Mouse (Mus musculus): ENCODE data around the gene Lca5. TPM values are rescaled to one million over a fixed set of nuclear protein-coding genes. Genes with fewer than 3 reads are reported as not detected.

The Lca5 gene
- total RNA-seq, 2 experiments from 2014 or later, result 9.8 to 12.5 TPM

GRCm38 (mm10) chr9:83395456-83395855, 45.5 kb downstream of the Lca5 start:
- no peak for DNase-seq (ENCODE audit: low spot score in 2 of 2)

GRCm38 (mm10) chr9:83391996-83392395, 48.9 kb downstream of the Lca5 start:
- no peak for DNase-seq (ENCODE audit: low spot score in 2 of 2)

GRCm38 (mm10) chr9:83389570-83389969, 51.4 kb downstream of the Lca5 start:
- no peak for DNase-seq (ENCODE audit: low spot score in 2 of 2)

- no peak for DNase-seq (ENCODE audit: low spot score in 2 of 2)
Observed at GRCm38 (mm10) chr9:83386264-83386855, 54.6 kb downstream of the Lca5 start.

- DNase-seq (ENCODE audit: low spot score in 2 of 2), result no peak
Observed at GRCm38 (mm10) chr9:83385301-83385700, 55.6 kb downstream of the Lca5 start.

GRCm38 (mm10) chr9:83383235-83383634, 57.7 kb downstream of the Lca5 start:
- no peak for DNase-seq (ENCODE audit: low spot score in 2 of 2)

- DNase-seq (ENCODE audit: low spot score in 2 of 2), result no peak
Observed at GRCm38 (mm10) chr9:83382775-83383174, 58.2 kb downstream of the Lca5 start.

- DNase-seq (ENCODE audit: low spot score in 2 of 2), result no peak
Observed at GRCm38 (mm10) chr9:83381317-83381716, 59.6 kb downstream of the Lca5 start.

- no peak for DNase-seq (ENCODE audit: low spot score in 2 of 2)
Observed at GRCm38 (mm10) chr9:83379661-83380060, 61.3 kb downstream of the Lca5 start.

- no peak for DNase-seq (ENCODE audit: low spot score in 2 of 2)
Observed at GRCm38 (mm10) chr9:83377132-83377531, 63.8 kb downstream of the Lca5 start.

GRCm38 (mm10) chr9:83375522-83376176, 65.3 kb downstream of the Lca5 start:
- no peak for DNase-seq (ENCODE audit: low spot score in 2 of 2)

GRCm38 (mm10) chr9:83370907-83371306, 70.0 kb downstream of the Lca5 start:
- DNase-seq (ENCODE audit: low spot score in 2 of 2), result no peak

- DNase-seq (ENCODE audit: low spot score in 2 of 2), result peak in 1 of 2 experiments; percentile 27
Observed at GRCm38 (mm10) chr9:83368234-83368633, 72.7 kb downstream of the Lca5 start.

GRCm38 (mm10) chr9:83355802-83356201, 85.1 kb downstream of the Lca5 start:
- no peak for DNase-seq (ENCODE audit: low spot score in 2 of 2)

GRCm38 (mm10) chr9:83353316-83353715, 87.6 kb downstream of the Lca5 start:
- DNase-seq (ENCODE audit: low spot score in 2 of 2), result no peak

- DNase-seq (ENCODE audit: low spot score in 2 of 2), result no peak
Observed at GRCm38 (mm10) chr9:83351171-83351570, 89.8 kb downstream of the Lca5 start.

GRCm38 (mm10) chr9:83350613-83351012, 90.3 kb downstream of the Lca5 start:
- DNase-seq (ENCODE audit: low spot score in 2 of 2), result peak; percentile 45 to 70

- DNase-seq (ENCODE audit: low spot score in 2 of 2), result no peak
Observed at GRCm38 (mm10) chr9:83349905-83350304, 91.0 kb downstream of the Lca5 start.

GRCm38 (mm10) chr9:83349504-83349903, 91.4 kb downstream of the Lca5 start:
- peak in 1 of 2 experiments; percentile 34 for DNase-seq (ENCODE audit: low spot score in 2 of 2)

- no peak for DNase-seq (ENCODE audit: low spot score in 2 of 2)
Observed at GRCm38 (mm10) chr9:83347521-83347920, 93.4 kb downstream of the Lca5 start.

GRCm38 (mm10) chr9:83342491-83343370, 98.2 kb downstream of the Lca5 start:
- DNase-seq (ENCODE audit: low spot score in 2 of 2), result no peak

Measured in gastrocnemius, postnatal 4 days (tissue).